Mouse (Mus musculus) layer of hippocampus, postnatal 14 days (tissue): ENCODE measurements around the gene Cul4a. TPM values are rescaled to one million over a fixed set of nuclear protein-coding genes. Genes with fewer than 3 reads are reported as not detected.

Experiments
- DNase-seq, 2 experiments: peaks; one replicate each; pipeline ENCODE4 v3.0.0; 2021 to 2022; ENCODE audit warnings: low spot score in 2 of 2, mixed read lengths in 1 of 2
- total RNA-seq, 2 experiments: library from RNA; stranded (reverse); gene quantifications; 2 replicates each; pipeline ENCODE4 v1.2.3; 2021

The Cul4a gene
- total RNA-seq, 2 experiments from 2014 or later, result 58.6 to 59.7 TPM

DNA sequence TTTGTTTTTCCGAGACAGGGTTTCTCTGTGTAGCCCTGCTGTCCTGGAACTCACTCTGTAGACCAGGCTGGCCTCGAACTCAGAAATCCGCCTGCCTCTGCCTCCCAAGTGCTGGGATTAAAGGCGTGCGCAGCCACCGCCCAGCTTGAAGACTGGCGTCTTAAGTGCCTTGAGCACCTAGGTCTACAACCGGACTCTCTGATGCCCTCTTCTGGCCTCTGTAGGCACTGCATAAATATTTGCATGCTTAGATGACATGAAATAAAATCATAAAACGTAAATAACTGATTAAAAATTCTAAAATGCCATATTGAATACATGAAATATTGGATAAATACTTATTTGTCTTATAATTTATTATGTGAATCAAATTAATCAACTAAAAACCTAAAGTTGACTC is 26.8 kb downstream of the Cul4a start:
- peak; percentile 17 to 33 for DNase-seq

DNA sequence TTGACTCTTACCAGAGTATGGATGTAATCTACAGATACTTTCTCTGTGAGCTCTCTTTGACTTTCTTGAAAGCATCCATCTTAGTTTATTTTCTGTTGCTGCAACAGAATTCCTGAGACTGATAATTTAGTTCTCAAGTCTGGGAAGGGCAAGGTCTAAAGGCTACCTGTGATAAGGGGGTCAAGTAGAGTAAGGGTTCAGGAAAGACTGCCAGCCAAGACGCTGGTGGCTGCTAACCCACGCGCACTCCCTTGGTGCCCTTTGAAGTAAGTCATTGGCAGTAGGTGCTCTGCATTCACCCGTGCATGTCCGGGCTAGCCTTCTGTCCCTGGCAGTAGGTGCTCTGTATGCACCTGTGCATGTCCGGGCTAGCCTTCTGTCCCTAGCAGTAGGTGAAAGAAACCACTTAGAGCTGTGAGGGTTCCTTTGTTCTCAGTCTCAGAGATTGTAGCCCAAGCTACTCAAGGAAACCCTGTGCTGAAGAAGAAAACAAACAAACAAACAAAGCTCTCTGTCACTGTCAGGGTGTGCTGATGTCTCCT is 34.3 kb downstream of the Cul4a start:
- no peak for DNase-seq

DNA sequence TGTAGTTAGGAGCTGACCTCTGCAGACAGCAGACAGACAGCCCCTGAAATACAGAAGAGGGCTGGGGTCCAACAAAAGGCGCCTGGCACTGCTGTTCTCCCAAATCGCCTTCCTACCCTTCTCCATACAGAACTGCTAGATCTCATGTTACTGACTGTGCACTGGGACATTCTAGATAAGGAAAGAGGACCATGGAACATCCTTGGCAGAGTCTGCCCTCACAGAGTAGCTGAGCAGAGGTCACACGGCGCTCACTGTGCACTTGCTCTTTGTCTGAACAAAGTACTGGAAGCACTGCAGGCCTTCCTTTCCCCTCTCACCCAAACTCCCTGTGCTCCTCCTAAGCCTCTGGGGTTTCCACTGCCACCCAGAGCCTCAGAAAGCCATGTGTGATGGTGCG is 36.3 kb downstream of the Cul4a start:
- no peak for DNase-seq

DNA sequence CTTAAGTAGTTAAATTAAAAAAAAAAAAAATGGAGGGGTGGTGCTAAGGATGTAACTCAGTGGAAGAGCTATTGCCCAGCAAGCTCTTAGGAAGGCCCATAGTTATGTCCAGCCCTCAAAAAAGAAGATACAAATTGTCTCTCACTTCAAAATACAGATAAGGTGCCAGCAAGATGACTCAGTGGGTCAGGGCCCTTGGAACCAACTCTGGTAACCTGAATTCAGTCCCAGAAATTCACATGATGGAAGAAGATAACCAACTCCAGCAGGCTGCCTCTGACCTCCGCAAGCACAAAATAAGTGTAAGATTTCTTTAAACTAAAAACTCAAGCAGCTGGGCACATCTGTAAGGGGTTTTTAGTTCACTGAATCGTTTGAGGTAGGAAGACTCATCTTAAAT is 43.1 kb downstream of the Cul4a start:
- DNase-seq, result no peak

DNA sequence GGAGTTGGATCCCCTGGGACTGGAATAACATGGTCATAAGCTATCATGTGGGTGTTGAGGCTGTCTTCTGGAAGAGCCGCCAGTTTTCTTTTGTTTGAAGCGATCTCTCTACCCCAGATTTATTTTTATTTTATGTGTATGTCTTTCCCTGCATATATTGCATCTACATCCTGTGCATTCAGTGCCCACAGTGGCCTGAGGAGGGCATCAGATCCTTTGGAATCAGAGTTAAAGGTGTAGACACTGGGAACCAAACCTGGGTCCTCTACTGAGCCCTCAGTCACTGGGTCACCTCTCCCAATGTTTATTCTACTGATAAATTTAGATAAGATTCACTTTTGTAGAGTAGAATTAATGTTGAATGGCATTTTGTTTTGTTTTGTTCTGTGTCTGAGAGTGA is 43.9 kb downstream of the Cul4a start:
- DNase-seq, result no peak

DNA sequence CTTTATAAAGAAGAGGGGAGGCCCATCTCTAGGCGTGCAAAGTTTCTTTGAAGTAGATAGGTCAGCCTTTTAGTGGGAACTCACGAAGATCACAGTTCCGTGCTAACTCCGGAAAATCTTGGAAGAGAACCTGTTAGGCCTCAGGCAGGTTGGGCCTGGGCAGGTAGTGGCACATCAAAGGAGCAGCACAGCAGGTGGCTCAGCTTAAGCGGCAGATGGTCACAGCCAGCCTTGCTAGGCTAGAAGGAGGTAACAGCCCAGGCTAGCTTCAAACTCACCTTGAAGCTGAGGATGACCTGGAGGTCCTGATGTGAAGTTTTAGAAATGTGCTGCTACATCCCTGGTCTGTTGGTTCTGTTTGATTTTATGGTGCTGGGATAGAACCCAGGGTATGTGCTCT is 44.4 kb downstream of the Cul4a start:
- no peak for DNase-seq

DNA sequence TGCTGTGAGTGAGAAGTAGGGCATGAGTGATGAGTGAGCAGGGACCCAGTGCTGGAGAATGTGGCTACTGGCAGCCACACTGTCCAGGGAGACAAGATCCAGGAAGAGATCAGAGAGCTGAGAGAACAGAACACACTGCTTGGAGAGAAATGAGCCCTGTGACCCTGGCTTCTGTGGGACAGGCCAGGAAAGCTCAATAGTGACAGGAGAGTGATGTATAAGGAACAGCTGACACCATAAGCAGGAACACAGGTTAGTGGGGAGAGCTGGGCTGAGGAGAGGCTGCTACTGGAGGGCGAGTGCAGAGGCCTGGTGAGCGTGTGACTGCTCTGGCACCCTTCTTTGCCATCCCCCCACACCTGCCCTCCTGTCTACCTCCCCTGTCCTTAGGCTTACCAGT is 45.5 kb downstream of the Cul4a start:
- no peak for DNase-seq

DNA sequence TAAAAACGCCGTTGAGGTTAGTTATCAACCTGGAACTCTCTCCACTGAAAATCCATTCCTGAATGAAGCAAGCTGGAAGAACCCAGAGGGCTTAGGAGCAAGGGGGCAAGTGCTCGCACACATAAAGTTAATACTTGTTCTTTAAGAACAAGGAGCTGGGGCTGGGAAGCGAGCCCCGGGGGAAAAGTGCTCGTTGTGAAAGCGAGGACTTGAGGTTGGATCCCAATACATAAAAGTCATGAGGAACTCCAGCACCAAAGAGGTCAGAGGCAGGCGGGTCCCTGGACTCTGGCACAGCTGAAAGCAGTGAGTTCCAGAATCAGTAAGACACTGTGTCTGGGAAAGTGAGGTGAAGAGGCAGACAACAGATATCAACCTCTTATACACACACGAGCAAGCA is 48.7 kb downstream of the Cul4a start:
- no peak for DNase-seq

DNA sequence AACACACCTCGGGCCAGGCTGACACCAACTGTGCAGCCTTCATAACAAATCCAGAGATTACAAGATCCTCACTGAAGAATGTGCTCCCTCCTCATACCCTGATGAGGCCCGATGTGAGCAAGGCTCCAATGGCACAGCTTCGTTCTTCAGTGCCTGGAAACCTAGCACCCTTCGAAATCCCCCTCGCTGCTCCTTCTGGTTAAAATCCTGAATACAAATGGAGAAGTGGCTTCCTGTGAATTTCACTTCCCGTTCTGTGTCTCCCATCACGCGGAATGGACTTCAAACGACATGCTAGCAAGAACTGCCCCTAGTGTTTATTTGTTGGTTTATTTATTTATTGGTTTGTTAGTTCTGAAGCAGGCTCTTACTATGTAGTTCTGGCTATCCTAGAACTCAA is 49.9 kb downstream of the Cul4a start:
- DNase-seq, result no peak

DNA sequence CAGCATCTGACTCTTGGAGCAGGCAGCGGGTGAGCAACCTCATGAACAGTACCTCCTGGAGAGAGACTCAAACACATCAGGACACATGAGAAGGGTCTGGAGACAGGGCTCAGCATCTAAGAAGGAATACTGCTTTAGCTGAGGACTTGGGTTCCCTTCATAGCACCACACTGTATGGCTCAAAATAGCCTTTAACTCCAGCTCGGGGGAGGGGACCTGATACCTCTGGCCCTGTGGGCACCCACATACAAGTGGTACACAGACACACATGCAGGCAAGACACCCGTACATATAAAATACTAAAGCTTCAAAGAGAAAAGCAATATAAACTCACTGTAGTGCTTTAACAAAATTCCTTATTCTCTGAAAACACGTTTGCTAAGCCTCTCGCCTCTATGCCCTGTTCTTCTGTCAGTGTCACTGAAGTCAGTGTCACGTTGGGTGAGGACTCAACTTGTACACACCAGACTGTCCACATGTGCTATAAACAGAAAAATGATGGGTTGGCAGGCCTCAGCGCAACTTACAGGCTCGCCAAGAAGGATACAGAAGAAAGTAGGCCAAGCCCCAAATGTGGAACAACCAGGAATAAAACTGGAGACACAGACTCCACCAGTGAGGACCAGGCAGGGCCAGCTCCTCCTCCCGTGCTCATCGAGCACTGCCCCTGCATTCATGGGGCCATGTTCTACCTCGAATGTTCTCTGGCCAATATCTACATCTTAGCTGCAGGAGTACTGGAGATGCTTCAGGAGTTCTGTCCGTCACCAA is 51.1 kb downstream of the Cul4a start:
- DNase-seq, result no peak

DNA sequence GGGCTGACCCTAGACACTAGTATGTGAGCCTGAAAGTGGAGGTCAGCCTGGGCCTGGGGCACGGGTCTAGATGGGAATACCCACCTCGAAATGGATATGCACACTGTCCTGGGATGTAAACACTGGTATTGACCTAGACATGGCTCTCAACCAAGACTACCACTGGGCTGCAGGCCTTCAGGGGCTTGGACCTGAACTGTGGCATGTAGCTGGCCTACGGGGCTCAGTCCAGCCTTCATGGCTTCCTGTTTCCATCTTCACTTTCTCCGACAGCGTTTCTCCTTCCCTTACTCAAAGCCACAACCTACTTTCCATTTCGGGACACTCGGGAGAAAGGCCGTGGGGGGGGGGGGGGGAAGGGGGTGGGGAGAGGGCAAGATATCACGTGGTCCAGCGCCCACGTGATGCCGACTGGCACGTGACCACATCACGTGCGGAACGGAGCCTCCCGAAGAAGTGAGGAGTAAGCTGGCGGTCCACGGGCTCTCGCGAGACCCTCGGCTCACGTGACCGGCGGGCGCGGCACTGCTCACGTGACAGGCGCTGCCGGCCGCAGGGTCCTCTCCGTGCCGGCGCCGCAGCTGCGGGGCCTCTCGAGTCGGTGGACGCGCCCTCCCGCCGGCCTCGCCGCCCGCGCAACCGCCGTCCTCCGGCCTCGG is 53.4 kb downstream of the Cul4a start, which contains the start of gene Lamp1:
Gene Lamp1, plus strand, starts transcription at position 444 of the 659 bp plus-strand sequence.
- peak; percentile 97 to 99 for DNase-seq

DNA sequence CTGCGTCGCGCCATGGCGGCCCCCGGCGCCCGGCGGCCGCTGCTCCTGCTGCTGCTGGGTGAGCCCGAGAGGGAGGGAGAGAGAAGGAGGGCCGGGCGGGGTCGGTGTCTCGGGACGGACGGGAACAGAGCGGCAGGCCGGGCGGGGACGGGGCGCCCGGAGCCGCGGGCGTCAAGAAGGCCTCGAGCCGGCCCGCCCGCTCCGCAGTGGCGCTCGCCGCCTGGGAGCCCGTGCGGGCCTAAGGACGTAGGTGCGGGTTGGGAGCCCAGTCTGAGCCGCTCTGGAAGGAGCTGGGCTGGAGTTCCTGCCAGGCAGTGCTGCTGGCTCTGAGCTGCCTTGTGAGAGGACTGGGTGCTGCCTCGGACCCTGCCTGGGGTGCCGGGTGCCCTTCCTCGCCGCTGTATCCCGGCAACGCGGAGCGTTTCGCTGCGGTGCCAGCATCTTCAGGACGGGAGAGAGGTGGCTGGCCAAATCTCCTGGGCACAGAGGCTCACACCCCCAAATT is 54.0 kb downstream of the Cul4a start:
- DNase-seq, result no peak

DNA sequence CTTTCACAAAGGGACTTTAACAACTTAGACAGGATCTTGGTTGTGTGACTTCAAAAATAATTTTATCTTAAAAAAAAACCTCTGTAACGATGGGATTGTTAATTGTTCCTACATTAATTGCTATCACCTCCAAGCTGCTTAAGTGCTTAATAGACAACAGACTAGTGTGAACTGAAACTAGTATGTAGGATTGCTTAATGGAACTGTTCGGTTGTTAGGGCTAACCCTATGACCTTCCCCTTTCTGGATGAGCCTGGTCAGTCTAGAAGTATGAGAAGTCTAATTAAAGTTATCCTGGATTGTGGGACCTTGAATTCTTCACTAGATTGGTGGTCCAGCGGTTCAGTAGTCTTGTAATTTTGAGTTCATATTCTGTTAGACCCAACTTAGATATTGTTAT is 55.3 kb downstream of the Cul4a start:
- no peak for DNase-seq

DNA sequence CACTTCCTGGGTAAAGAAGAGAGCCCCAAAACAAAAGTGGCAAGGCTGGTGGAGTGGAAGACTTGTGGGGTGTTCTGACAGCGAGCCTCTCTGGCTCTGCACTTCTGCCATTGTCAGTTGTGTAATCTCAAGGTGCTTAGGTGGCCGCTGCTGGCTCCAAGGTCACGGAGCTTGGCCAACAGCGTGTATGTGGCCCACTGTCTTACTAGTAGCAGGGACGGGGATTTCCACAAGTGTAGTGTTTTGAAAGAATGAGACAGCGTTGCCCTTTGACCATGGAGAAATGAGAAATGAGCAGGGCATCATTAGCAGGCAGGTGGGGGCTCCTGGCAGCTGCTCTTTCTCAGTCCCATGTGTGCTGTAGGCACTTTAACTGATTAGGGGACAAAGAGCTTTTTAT is 56.7 kb downstream of the Cul4a start:
- DNase-seq, result no peak

DNA sequence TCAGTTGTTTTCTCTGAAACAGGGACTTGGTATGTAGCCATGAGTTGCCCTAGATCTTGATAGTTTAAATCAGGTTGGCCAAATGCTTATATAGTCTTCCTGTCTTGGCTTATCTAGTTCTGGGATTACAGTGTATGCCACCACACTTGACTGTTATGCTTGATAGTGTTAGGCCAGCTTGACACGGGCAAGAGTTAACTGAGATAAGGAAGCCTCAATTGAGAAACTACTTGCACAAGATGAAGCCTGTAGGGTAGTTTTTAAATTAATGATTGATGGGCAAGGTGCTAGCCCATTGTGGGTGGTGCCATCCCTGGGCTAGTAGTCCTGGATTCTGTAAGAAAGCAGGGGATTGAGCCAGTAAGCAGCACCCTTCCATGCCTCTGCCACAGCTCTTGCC is 58.1 kb downstream of the Cul4a start:
- no peak for DNase-seq

DNA sequence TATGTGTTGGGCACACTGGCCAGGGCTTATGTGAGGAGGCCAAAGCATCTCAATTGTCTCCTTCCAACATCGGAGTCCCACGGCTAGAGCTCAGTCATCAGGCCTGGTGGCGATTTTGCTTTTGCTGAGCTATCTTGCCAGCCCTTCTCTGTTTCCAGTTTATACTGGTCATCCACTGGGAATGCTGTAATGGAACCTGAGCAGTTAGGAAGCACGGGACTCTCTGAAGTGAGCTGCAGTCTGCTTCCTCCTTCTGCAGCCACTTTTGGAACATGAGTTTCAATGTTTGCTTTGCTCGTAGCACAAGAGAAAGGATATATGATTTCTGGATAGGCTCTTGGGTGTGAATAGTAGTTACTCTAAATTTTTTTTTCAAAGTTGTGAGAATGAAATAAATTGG is 58.9 kb downstream of the Cul4a start:
- DNase-seq, result no peak

DNA sequence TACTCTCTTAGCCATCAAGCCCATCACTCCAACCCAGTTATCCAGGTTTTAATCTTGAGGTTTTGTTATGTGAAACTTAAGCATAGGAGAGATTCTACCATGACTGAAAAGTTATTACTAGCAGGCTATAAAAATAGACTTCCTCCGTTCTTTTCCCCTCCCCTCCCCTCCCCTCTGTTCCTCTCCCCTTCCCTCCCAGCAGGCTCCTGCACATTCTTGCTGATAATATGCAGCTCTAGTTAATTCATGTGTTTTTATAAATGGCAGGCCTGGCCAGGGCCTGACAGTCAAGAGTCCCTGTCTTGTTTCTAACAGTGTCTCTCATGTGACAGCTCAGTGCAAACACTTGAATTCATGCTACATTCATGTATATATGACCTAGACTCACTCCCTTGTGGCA is 65.1 kb downstream of the Cul4a start:
- no peak for DNase-seq

DNA sequence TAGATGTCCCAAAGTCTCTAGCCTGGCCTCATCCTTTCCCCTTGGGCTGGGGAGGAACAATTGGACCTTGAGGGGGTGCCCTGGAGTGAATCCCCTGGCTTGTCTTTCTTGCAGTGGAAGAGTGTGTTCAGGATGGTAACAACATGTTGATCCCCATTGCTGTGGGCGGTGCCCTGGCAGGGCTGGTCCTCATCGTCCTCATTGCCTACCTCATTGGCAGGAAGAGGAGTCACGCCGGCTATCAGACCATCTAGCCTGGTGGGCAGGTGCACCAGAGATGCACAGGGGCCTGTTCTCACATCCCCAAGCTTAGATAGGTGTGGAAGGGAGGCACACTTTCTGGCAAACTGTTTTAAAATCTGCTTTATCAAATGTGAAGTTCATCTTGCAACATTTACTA is 68.9 kb downstream of the Cul4a start:
- DNase-seq, result no peak

DNA sequence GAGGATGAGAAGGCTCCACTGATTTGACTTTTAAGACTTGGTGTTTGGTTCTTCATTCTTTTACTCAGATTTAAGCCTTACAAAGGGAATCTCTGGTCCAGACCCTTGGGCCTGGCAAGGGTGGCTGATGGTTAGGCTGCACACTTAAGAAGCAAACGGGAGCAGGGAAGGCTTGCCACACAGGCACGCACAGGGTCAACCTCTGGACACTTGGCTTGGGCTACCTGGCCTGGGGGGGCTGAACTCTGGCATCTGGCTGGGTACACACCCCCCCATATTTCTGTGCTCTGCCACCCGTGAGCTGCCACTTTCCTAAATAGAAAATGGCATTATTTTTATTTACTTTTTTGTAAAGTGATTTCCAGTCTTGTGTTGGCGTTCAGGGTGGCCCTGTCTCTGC is 69.4 kb downstream of the Cul4a start:
- no peak for DNase-seq

DNA sequence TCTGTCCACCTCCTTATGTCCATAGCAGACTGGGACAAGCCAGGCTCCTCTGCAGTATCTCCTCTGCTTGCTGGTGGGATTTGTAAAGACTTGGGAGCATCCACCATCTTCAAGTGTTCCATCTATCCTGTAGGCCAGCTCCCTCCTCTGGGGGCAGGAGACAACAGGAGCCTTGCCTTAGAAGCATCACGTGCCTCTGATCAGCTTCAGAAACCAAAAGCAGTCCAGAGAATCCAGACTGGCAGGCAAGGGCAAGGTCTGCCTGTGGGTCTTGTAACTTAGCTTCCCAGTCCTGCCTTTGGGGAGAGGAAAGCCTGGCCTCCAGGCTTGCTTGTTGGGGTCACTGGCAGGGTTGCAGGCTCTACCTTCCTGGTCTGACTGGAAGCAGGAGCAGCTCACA is 70.2 kb downstream of the Cul4a start:
- no peak for DNase-seq

DNA sequence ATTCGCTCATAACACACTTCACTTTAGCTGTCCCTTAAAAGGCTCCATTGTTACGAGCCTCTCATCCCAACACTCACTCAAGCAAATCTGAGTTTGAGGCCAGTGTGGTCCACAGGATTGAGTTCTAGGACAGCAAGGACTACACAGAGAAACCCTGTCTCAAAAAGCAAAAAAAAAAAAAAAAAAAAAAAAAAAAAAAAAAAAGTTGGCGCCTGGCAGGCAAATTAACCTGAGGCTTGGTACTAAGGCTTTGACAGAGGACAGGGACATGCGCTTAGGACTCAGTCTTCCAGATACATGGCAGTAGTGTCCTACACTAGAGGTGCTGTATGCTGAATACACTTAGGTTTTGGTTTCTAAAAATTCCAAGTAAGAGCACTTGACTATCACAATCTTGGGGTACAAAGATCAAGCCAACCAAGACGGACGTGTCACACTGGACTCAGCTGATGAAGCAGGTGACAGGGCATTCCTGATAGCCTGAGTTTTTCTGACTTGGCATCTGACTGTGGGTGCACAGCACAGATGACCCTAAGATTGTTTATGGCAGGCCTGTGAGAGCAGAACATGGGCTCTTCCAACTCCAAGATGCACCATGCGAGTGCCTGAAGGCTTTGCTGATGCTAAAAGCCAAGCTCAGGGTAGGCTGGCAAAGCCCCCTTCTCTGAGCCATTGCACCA is 71.9 kb downstream of the Cul4a start:
- no peak for DNase-seq

DNA sequence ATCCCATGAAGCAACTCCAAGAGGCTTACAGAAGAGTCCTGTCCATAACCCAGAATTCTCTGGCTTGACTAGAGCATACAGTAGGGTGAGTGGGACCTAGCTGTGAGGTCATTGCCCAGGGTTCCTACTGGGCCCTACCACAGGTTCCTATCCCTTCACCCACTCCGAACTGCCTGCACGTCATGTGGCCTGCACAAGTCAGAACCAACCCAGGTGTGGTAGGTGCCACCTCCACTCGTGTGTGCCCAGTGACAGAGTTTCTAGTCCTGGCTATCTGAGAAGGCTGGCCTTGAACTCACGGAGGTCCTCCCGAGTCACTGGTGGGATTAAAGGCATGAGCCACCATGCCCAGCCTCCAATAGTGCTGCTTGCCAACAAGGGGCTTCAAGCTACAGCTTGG is 72.7 kb downstream of the Cul4a start:
- DNase-seq, result no peak
